Mouse (Mus musculus) ES-E14 (cell line): Measurements from ENCODE around the gene Hemgn.

Experiments
- CHD2 ChIP-seq: IDR thresholded peaks from 2 replicates; pipeline ENCODE4 v1.6.1; 2014; ENCODE audit warnings: mild to moderate bottlenecking, low read depth, low read length, inconsistent platforms
- HCFC1 ChIP-seq: IDR thresholded peaks from 2 replicates; pipeline ENCODE4 v1.6.1; 2012; ENCODE audit warnings: low read length, inconsistent platforms, borderline replicate concordance; ENCODE audit not compliant: insufficient read depth
- MAFK ChIP-seq: IDR thresholded peaks from 2 replicates; pipeline ENCODE4 v1.6.1; 2014; ENCODE audit warnings: mild to moderate bottlenecking, low read depth, low read length, inconsistent platforms; ENCODE audit not compliant: insufficient read depth
- ZC3H11A ChIP-seq: IDR thresholded peaks from 2 replicates; pipeline ENCODE4 v1.6.1; 2012; ENCODE audit warnings: low read depth, mild to moderate bottlenecking, inconsistent platforms, low read length, borderline replicate concordance

DNA sequence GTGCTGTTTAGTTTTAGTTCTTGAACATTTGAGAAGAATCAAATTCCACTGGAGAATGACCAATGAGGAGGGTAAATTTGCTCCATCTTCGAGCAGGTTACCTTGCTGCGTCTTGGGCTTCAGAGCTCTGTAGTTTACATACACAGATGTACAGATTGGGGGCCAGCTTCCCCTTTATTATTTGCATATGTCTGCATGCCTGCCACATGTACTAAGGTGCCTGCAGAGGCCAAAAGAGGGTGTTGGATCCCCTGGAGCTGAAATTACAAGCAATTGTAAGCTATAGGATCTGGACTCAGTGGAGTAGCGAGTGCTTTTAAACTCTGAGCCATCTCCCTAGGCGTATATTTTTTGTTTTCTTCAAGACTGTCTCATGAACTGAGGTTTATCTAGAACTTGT, 43.5 kb upstream of the Hemgn start:
- TF ChIP-seq HCFC1 = no peak
- TF ChIP-seq CHD2 = no peak
- TF ChIP-seq MAFK = no peak
- no peak for TF ChIP-seq ZC3H11A
